Mouse (Mus musculus): ENCODE results near the gene Ggnbp2.

DNA sequence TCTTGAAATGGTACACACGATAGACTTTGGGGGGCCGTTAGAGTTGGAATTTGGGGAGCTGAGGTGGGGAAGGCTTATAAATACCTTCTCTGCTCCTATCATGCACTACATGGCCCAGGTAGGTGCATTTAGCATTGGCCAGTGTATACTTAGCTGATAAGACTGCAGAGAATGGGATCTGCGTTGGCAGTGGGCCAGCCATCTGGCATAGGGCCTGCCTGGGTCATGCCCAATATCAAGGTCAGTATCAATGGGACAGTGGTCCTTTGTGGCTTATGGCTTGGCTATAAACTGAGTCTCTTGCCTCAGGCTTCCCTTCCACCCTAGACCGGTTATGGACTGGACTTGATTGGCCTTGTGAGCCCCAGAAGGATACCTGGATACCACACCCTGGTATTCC lies 66.2 kb downstream of the Ggnbp2 start:
- TF ChIP-seq POLR2A (IDR thresholded peaks at IDR 0.05; ENCODE audit: insufficient read length, low read depth) (no peak), TCF3 (IDR thresholded peaks at IDR 0.05; ENCODE audit: insufficient read length, low read depth) (no peak), MAX (IDR thresholded peaks at IDR 0.05; ENCODE audit: low read depth) (no peak), E2F4 (IDR thresholded peaks at IDR 0.05; ENCODE audit: insufficient read depth) (no peak), CEBPB (IDR thresholded peaks at IDR 0.05; ENCODE audit: insufficient read depth, poor library complexity, severe bottlenecking) (no peak), TCF12 (IDR thresholded peaks at IDR 0.05; ENCODE audit: insufficient read depth, poor library complexity, severe bottlenecking) (no peak), USF1 (IDR thresholded peaks at IDR 0.05; ENCODE audit: low read depth) (no peak), POLR2AphosphoS2 (IDR thresholded peaks at IDR 0.05; ENCODE audit: insufficient read length, low read depth) (no peak), MYOG (IDR thresholded peaks at IDR 0.05; ENCODE audit: control insufficient read depth in 1 of 3, insufficient read depth in 1 of 3, insufficient read length in 2 of 3, low read depth in 2 of 3) (no peak), SRF (IDR thresholded peaks at IDR 0.05; ENCODE audit: control insufficient read depth, insufficient read length, low read depth) (no peak), MYOD1 (IDR thresholded peaks at IDR 0.05; ENCODE audit: control insufficient read depth in 1 of 3, insufficient read length in 2 of 3, low read depth in 2 of 3) (no peak)

All from myocyte (in vitro differentiated cells).